Mouse (Mus musculus) lung, adult 2 months (tissue): ENCODE results near the gene Tusc2. TPM values are rescaled to one million over a fixed set of nuclear protein-coding genes. Genes with fewer than 3 reads are reported as not detected.

Source experiments
- DNase-seq: peaks from one replicate; pipeline ENCODE4 v3.0.0; 2022
- H3K4me1 ChIP-seq: fragments of 200-500 bp; 2 replicates; pipeline ENCODE4 v1.6.1; 2011; ENCODE audit warnings: low read length; ENCODE audit not compliant: control insufficient read depth, insufficient read depth
- H3K4me3 ChIP-seq: fragments of 200-500 bp; replicated peaks from 2 replicates; pipeline ENCODE3; 2011; ENCODE audit warnings: low read depth, mild to moderate bottlenecking, control low read depth, low read length; ENCODE audit errors: extremely low read depth
- CTCF ChIP-seq: fragments of 200-500 bp; IDR thresholded peaks from 2 replicates; pipeline ENCODE4 v1.5.1; 2011; ENCODE audit warnings: mild to moderate bottlenecking, low read length, control low read depth; ENCODE audit not compliant: insufficient read depth
- POLR2A ChIP-seq: fragments of 200-500 bp; IDR thresholded peaks from 2 replicates; pipeline ENCODE4 v1.6.1; 2011; ENCODE audit warnings: low read depth, mild to moderate bottlenecking, control low read depth, low read length, borderline replicate concordance; ENCODE audit errors: extremely low read depth
- WGBS: fragments of 180-500 bp; shearing (Covaris S2); methylation state at CpG from one replicate; pipeline ENCODE4 v1.1.7; 2018; 5-methylcytosine and 5-hydroxymethylcytosine counted together
- polyA plus RNA-seq: library from polyadenylated mRNA; depleted of rRNA; stranded (reverse); fragments of >200 nt; gene quantifications from 2 replicates; pipeline ENCODE4 v1.2.3, GENCODE M21; 2012

The Tusc2 gene
- polyA plus RNA-seq, 1 experiment: 46.7 TPM

DNA sequence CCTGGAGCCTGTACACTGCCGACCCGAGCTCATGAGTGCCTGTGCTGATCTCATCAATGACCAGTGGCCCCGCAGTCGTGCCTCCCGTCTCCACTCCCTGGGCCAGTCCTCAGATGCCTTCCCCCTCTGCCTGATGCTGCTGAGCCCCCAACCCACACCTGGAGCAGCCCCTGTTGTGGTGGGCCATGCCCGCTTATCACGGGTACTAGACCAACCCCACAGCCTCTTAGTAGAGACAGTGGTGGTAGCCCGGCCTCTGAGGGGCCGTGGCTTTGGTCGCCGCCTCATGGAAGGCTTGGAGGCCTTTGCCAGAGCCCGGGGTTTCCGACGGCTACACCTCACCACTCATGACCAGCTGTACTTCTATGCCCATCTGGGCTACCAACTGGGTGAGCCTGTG, 20.1 kb downstream of the Tusc2 start:
- Histone ChIP-seq H3K4me3 (no peak overlapping the region), H3K4me1 (peaks cover 7% of the 10 kb centered on the region; the same call in 1 of the 2 replicates)
- 90% methylated on average over 14 of the region's 14 CpGs for WGBS
- no peak for DNase-seq
- no peak for TF ChIP-seq POLR2A
- no peak for TF ChIP-seq CTCF

- WGBS: 81% methylated on average over 5 of the region's 5 CpGs
- TF ChIP-seq CTCF (no peak), POLR2A (no peak)
- Histone ChIP-seq H3K4me1 (peaks cover 9% of the 10 kb centered on the region), H3K4me3 (no peak overlapping the region)
- DNase-seq: no peak
Measured at GRCm38 (mm10) chr9:107586504-107586903, 23.4 kb downstream of the Tusc2 start.

GRCm38 (mm10) chr9:107586974-107587832, 24.1 kb downstream of the Tusc2 start, which contains the start of gene Ifrd2:
Gene Ifrd2 (plus strand): TSS chr9:107587642.
- Histone ChIP-seq H3K4me3 (peak within 1 kb of the TSS; percentile 72), H3K4me1 (peaks cover 7% of the 10 kb centered on the region)
- WGBS: 9% methylated on average over 46 of the region's 46 CpGs
- DNase-seq: peak; percentile 95
- no peak for TF ChIP-seq POLR2A
- no peak for TF ChIP-seq CTCF

DNA sequence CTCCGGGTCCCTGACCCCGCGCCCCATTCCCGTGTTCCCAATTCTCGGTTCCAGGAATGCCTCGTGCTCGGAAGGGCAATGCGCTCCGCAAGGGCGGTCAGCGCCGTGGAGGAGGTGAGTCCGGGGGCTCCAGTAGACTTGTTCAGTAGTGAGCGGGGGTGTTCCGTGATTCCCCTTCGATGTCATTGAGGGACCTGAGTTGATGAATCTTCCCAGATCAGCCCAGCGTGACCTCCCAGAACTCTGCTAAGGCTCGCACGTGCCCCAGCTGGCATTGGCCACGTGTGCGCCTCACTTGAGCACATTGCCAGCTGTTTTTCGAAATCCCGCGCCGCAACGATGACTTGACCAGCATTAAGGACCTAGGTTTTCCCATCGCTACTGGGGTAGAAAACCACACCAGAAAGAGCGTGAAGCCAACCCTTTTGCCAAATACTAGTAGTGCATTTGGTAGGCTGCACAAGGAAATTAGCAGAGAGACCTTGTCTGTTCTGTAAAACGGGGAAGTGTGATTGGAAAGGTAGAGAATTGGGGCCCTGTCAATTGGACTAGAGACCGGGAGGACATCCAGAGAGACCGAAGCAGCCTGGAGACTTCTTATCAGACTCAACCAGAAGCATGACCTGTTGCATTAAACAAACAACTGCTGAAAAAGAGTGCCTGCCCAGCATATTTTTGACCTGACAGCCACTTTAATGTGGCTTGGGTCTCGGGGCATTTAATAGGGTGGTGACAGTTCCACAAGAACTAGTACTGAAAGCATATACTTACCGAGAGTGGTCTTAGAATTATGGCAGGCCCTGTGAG, 25.0 kb downstream of the Tusc2 start:
- peaks cover 7% of the 10 kb centered on the region for H3K4me1 ChIP-seq
- TF ChIP-seq CTCF (no peak), POLR2A (no peak)
- no peak for DNase-seq
- H3K4me3 ChIP-seq: peak overlapping the region; percentile 72
- WGBS: 2% methylated on average over 33 of the region's 33 CpGs

DNA sequence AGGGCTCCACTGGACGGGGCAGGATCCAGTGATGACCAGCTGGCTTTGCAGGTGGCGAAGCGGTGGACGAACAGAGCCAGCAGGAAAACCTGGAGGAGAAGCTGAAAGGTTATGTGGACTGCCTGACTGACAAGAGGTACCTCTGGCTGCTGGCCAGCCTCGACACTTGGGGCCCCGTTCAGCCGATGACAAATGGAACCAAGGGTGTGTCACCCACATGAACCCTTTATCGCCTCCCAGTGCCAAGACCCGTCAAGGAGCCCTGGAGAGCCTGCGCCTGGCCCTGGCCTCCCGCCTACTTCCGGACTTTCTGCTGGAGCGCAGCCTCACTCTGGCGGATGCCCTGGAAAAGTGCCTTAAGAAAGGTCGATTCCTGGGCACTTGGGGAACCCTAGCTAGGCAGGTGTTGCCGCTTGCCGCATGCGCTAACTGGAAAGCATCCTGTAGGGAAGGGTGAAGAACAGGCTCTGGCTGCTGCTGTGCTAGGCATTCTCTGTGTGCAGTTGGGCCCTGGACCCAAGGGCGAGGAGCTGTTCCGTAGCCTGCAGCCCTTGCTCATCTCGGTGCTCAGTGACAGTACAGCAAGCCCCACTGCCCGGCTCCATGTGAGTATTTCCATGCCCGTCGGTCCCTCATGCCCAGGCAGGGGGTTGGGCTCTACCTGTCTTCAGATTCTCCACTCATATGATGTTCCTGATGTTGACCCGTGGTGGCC, 27.2 kb downstream of the Tusc2 start:
- peak; percentile 78 for DNase-seq

GRCm38 (mm10) chr9:107590773-107591060, 27.7 kb downstream of the Tusc2 start:
- WGBS: 54% methylated on average over 6 of the region's 6 CpGs
- TF ChIP-seq CTCF (no peak), POLR2A (no peak)
- Histone ChIP-seq H3K4me3 (no peak overlapping the region), H3K4me1 (peaks cover 9% of the 10 kb centered on the region)
- no peak for DNase-seq

More for the DNA sequence above, 27.2 kb downstream of the Tusc2 start:
- peaks cover 9% of the 10 kb centered on the region for H3K4me1 ChIP-seq
- WGBS: 66% methylated on average over 25 of the region's 25 CpGs
- no peak overlapping the region for H3K4me3 ChIP-seq
- no peak for TF ChIP-seq CTCF
- TF ChIP-seq POLR2A: 0 out of 2 replicates have a peak, but pooled peaks have one; percentile 9

- TF ChIP-seq POLR2A (no peak), CTCF (no peak)
- H3K4me3 ChIP-seq: no peak overlapping the region
- no peak for DNase-seq
- H3K4me1 ChIP-seq: peaks cover 16% of the 10 kb centered on the region
- WGBS: 80% methylated on average over 11 of the region's 11 CpGs
Measured at GRCm38 (mm10) chr9:107593101-107593976, 30.3 kb downstream of the Tusc2 start.

DNA sequence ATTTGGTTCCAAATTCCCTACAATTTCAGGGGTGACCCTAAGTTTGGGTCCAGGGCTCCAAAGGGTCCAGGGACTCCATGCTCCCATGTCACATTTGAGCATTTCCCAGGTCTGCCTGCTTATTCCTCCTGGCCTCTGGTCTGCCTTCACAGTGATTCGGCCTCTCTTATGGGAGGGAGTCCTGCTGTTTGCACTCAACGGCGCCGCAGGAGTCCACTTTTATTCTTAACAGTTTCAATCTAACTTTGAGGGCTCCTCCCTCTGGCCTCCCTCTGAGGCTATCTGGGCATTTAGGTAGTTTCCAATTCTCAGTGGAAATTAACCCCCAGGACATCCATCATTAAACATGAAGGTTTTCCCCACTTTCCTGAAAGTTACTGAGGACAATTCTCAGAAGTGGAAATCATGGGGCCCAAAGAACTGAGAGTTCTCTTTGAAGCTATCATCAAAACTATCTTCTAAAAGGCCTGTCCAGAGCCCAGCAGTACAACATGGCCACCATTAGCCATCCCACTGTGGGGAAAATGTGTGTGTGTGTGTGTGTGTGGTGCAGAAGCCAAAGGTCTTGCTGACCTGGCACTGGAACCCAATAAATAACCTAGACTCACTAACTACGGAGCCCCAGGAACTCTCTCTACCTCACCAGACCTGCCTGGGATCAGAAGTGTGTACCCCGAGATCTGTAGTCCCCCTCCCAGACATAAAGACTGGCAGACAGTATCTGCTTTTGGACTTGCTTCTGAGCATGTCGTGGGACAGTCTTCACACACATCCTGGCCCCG, 31.4 kb downstream of the Tusc2 start:
- DNase-seq: no peak
- Histone ChIP-seq H3K4me3 (no peak overlapping the region), H3K4me1 (peaks cover 16% of the 10 kb centered on the region)
- 85% methylated on average over 8 of the region's 8 CpGs for WGBS
- TF ChIP-seq POLR2A (no peak), CTCF (no peak)
